Mouse (Mus musculus): Measurements from ENCODE around the gene Trabd2b. TPM values are rescaled to one million over a fixed set of nuclear protein-coding genes. Genes with fewer than 3 reads are reported as not detected.

Trabd2b gene
- polyA plus RNA-seq, 1 experiment = 0.63 TPM

GRCm38 (mm10) chr4:114657933-114658332 lies 251.4 kb downstream of the Trabd2b start:
- no peaks in the 10 kb centered on the region for H3K9me3 ChIP-seq (replicated peaks; ENCODE audit: control insufficient read depth, insufficient read depth, low read length, poor library complexity, severe bottlenecking)
- no peak for TF ChIP-seq EP300 (IDR thresholded peaks at IDR 0.05; ENCODE audit: insufficient read depth, low read depth, low read length)
- TF ChIP-seq CTCF (IDR thresholded peaks at IDR 0.05; ENCODE audit: low read depth, low read length) = no peak
- TF ChIP-seq POLR2A (IDR thresholded peaks at IDR 0.05; ENCODE audit: insufficient read depth, low read length) = no peak
- no peaks in the 10 kb centered on the region for H3K36me3 ChIP-seq (ENCODE audit: control insufficient read depth, insufficient read depth, low read length, poor library complexity, severe bottlenecking)
- H3K27me3 ChIP-seq (ENCODE audit: control insufficient read depth, insufficient read depth, low read length, poor library complexity, severe bottlenecking) = no peaks in the 10 kb centered on the region
- no peaks in the 10 kb centered on the region for H3K4me1 ChIP-seq (ENCODE audit: control insufficient read depth, insufficient read depth, low read length)
- H3K4me3 ChIP-seq (ENCODE audit: low read depth, low read length) = no peak overlapping the region
- no peak overlapping the region for H3K27ac ChIP-seq (ENCODE audit: insufficient read depth, low read length)
- H3K9ac ChIP-seq (ENCODE audit: low read depth, poor library complexity, severe bottlenecking) = no peak overlapping the region

GRCm38 (mm10) chr4:114659876-114660275 lies 253.4 kb downstream of the Trabd2b start:
- no peak for TF ChIP-seq EP300 (IDR thresholded peaks at IDR 0.05; ENCODE audit: insufficient read depth, low read depth, low read length)
- H3K9ac ChIP-seq (ENCODE audit: low read depth, poor library complexity, severe bottlenecking) = no peak overlapping the region
- H3K27me3 ChIP-seq (ENCODE audit: control insufficient read depth, insufficient read depth, low read length, poor library complexity, severe bottlenecking) = no peaks in the 10 kb centered on the region

GRCm38 (mm10) chr4:114664063-114665036 lies 257.8 kb downstream of the Trabd2b start:
- H3K36me3 ChIP-seq (ENCODE audit: control insufficient read depth, insufficient read depth, low read length, poor library complexity, severe bottlenecking) = no peaks in the 10 kb centered on the region
- H3K4me3 ChIP-seq (ENCODE audit: low read depth, low read length) = no peak overlapping the region
- no peaks in the 10 kb centered on the region for H3K27me3 ChIP-seq (ENCODE audit: control insufficient read depth, insufficient read depth, low read length, poor library complexity, severe bottlenecking)
- H3K9ac ChIP-seq (ENCODE audit: low read depth, poor library complexity, severe bottlenecking) = no peak overlapping the region
- no peaks in the 10 kb centered on the region for H3K4me1 ChIP-seq (ENCODE audit: control insufficient read depth, insufficient read depth, low read length)
- H3K9me3 ChIP-seq (replicated peaks; ENCODE audit: control insufficient read depth, insufficient read depth, low read length, poor library complexity, severe bottlenecking) = no peaks in the 10 kb centered on the region
- no peak overlapping the region for H3K27ac ChIP-seq (ENCODE audit: insufficient read depth, low read length)
- TF ChIP-seq POLR2A (IDR thresholded peaks at IDR 0.05; ENCODE audit: insufficient read depth, low read length) (no peak), CTCF (IDR thresholded peaks at IDR 0.05; ENCODE audit: low read depth, low read length) (no peak), EP300 (IDR thresholded peaks at IDR 0.05; ENCODE audit: insufficient read depth, low read depth, low read length) (no peak)

More at GRCm38 (mm10) chr4:114659876-114660275, 253.4 kb downstream of the Trabd2b start:
- Histone ChIP-seq H3K4me3 (ENCODE audit: low read depth, low read length) (no peak overlapping the region), H3K27ac (ENCODE audit: insufficient read depth, low read length) (no peak overlapping the region), H3K9me3 (replicated peaks; ENCODE audit: control insufficient read depth, insufficient read depth, low read length, poor library complexity, severe bottlenecking) (no peaks in the 10 kb centered on the region), H3K4me1 (ENCODE audit: control insufficient read depth, insufficient read depth, low read length) (no peaks in the 10 kb centered on the region), H3K36me3 (ENCODE audit: control insufficient read depth, insufficient read depth, low read length, poor library complexity, severe bottlenecking) (no peaks in the 10 kb centered on the region)

Other genes with a start within 250 kb of the Trabd2b start
- gene Skint11, start 243.3 kb upstream of the Trabd2b start, polyA plus RNA-seq (2011; ENCODE audit: insufficient read depth, insufficient read length, low read depth, missing spikeins) = not detected in 2 replicates

Data from ES-Bruce4 (cell line).